Mouse (Mus musculus) myocyte (in vitro differentiated cells): ENCODE results near the gene Pigt.

ENCODE experiments used
- CEBPB ChIP-seq: IDR thresholded peaks from 2 replicates; pipeline ENCODE4 v1.6.1; 2011; ENCODE audit warnings: mild to moderate bottlenecking, moderate library complexity; ENCODE audit not compliant: poor library complexity, insufficient read depth, severe bottlenecking
- MAX ChIP-seq: IDR thresholded peaks from one replicate; pipeline ENCODE4 v1.6.1; 2011; ENCODE audit warnings: low read depth, mild to moderate bottlenecking, control low read depth
- MYOD1 ChIP-seq, 3 experiments: IDR thresholded peaks; one replicate each; pipeline ENCODE4 v1.6.1; 2011; ENCODE audit warnings: control low read depth in 2 of 3, low read depth in 2 of 3, mild to moderate bottlenecking in 2 of 3, moderate library complexity in 1 of 3; ENCODE audit not compliant: insufficient read length in 2 of 3, control insufficient read depth in 1 of 3
- MYOG ChIP-seq, 3 experiments: IDR thresholded peaks; one replicate each; pipeline ENCODE4 v1.6.1; 2011; ENCODE audit warnings: control low read depth in 2 of 3, low read depth in 2 of 3, mild to moderate bottlenecking in 2 of 3; ENCODE audit not compliant: insufficient read length in 2 of 3, control insufficient read depth in 1 of 3, insufficient read depth in 1 of 3
- POLR2A ChIP-seq: IDR thresholded peaks from one replicate; pipeline ENCODE4 v1.6.1; 2011; ENCODE audit warnings: low read depth, mild to moderate bottlenecking, control low read depth, moderate library complexity; ENCODE audit not compliant: insufficient read length
- TCF12 ChIP-seq: IDR thresholded peaks from one replicate; pipeline ENCODE4 v1.6.1; 2011; ENCODE audit warnings: mild to moderate bottlenecking, control low read depth; ENCODE audit not compliant: poor library complexity, insufficient read depth, severe bottlenecking

DNA sequence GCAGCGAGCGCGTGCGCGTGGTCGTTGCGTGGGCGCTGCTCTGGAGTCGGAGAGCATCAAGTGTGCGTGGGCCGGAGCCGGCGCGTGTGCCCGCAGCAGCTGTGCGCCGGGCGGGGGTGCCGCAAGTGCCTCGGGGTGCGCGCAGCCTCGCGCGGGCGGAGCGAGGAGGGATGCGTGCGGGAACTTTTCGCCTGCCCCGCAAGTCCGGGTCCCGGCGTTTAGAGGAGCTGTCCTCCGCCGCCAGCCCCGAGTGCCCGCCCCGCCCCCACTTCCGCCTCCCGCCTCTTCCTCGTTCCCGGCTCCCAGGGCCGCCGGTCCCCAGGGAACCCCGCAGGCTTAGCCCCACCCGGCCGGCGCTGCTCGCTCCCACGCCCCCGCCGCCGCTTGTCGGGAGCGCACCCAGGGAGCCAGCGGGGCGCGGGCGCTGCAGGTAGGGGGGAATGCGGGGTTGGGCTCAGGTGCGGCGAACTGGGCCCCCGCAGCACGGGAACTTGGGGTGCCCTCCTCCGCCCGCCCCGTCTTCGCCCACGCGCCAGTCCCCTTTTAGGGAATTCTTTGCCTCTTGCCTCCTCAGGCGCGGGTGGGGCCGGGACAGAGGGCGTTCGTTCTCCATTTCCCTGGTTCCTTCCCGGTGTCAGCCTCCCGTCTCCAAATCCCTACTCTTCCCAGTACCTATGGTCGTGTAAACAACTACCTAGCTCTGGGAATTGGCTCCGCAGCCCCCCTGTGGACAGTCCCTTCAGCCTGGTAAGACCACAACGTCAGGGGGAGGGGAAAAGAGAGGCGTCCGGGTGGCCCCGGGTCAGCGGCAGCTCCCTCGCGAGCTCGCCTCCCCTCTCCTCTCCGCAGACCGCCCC lies 10.8 kb upstream of the Pigt start:
- TF ChIP-seq CEBPB (no peak), POLR2A (peak; percentile 29), TCF12 (no peak), MYOD1 (IDR thresholded peaks at IDR 0.05; ENCODE audit: control insufficient read depth in 1 of 3, insufficient read length in 2 of 3, low read depth in 2 of 3) (peak in 2 of 3 experiments; percentile 76 to 92), MAX (no peak), MYOG (IDR thresholded peaks at IDR 0.05; ENCODE audit: control insufficient read depth in 1 of 3, insufficient read depth in 1 of 3, insufficient read length in 2 of 3, low read depth in 2 of 3) (peak in 2 of 3 experiments; percentile 81 to 90)
